Mouse (Mus musculus): ENCODE data around the gene Map3k4.

GRCm38 (mm10) chr17:12309059-12309458, 9.5 kb downstream of the Map3k4 start:
- no peak for TF ChIP-seq POLR2A (IDR thresholded peaks at IDR 0.05; ENCODE audit: insufficient read length, low read depth)
- TF ChIP-seq MAX (IDR thresholded peaks at IDR 0.05; ENCODE audit: low read depth), result no peak
- no peak for TF ChIP-seq SRF (IDR thresholded peaks at IDR 0.05; ENCODE audit: control insufficient read depth, insufficient read length, low read depth)

Measured in myocyte (in vitro differentiated cells).